Mouse (Mus musculus): ENCODE results near the gene CN725425.

DNA sequence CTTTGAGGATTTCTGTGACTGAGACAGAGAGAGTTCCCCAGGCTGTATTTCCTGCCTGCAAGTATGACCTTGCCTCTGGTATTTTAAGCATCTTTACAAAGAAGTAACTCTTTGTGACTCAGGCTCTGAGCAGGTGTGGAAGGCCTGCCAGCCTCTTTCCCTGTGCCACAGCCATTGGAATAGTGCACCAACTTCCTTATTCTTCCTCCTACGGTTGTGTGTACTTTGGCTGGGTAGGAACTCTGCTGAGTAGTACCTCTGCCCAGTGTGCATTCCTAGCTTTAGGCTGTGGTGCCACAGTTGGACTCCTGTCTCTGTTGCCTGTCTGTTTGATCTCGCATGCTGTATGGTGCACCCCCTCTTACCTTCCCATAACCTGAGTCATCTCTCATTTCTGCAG lies 56.0 kb downstream of the CN725425 start:
- no peak for TF ChIP-seq GATA1 (IDR thresholded peaks at IDR 0.05; ENCODE audit: borderline replicate concordance, low read length)
- TF ChIP-seq FLI1 (IDR thresholded peaks at IDR 0.05; ENCODE audit: low read length): no peak

Measured in megakaryocyte, embryonic 14.5 days (primary cell).